Mouse (Mus musculus) heart, postnatal 0 days (tissue): Measurements from ENCODE around the gene Samd14. TPM values are rescaled to one million over a fixed set of nuclear protein-coding genes. Genes with fewer than 3 reads are reported as not detected.

Experiments used
- ATAC-seq: fragments of 200-750 bp; cut with Nextera tagmentation; 2 replicates; pipeline ENCODE4 v1.8.0; 2017; ENCODE audit warnings: low read depth, moderate number of reproducible peaks, moderate library complexity; ENCODE audit not compliant: insufficient read depth
- DNase-seq: peaks from one replicate; pipeline ENCODE4 v3.0.0-alpha.2; 2016; ENCODE audit warnings: low spot score
- H3K27ac ChIP-seq: fragments of 300-500 bp; sonication (generic); 2 replicates; pipeline ENCODE4 v1.5.1; 2014; ENCODE audit warnings: low read depth, mild to moderate bottlenecking
- H3K27me3 ChIP-seq: fragments of 300-500 bp; sonication (generic); 2 replicates; pipeline ENCODE4 v1.6.1; 2014; ENCODE audit warnings: low read length, mixed read lengths; ENCODE audit not compliant: control insufficient read depth, insufficient read depth
- H3K36me3 ChIP-seq: fragments of 300-500 bp; sonication (generic); replicated peaks from 2 replicates; pipeline ENCODE4 v1.6.1; 2014; ENCODE audit warnings: low read length, mixed read lengths; ENCODE audit not compliant: control insufficient read depth, insufficient read depth
- H3K4me1 ChIP-seq: fragments of 300-500 bp; sonication (generic); 2 replicates; pipeline ENCODE4 v1.6.1; 2014; ENCODE audit warnings: antibody characterized with exemption; ENCODE audit not compliant: control insufficient read depth, insufficient read depth
- H3K4me2 ChIP-seq: fragments of 300-500 bp; sonication (generic); 2 replicates; pipeline ENCODE4 v1.6.1; 2014; ENCODE audit warnings: low read depth, mild to moderate bottlenecking, low read length, moderate library complexity
- H3K4me3 ChIP-seq: fragments of 300-500 bp; sonication (generic); 2 replicates; pipeline ENCODE4 v1.5.1; 2014; ENCODE audit warnings: low read depth, low read length
- H3K9ac ChIP-seq: fragments of 300-500 bp; sonication (generic); replicated peaks from 2 replicates; pipeline ENCODE4 v1.6.1; 2014; ENCODE audit warnings: low read depth, low read length, mixed read lengths
- H3K9me3 ChIP-seq: fragments of 300-500 bp; sonication (generic); replicated peaks from 2 replicates; pipeline ENCODE4 v1.6.1; 2016; ENCODE audit warnings: low read length; ENCODE audit not compliant: control insufficient read depth
- CTCF ChIP-seq: IDR thresholded peaks from 2 replicates; pipeline ENCODE4 v1.5.1; 2016; ENCODE audit warnings: antibody characterized with exemption, control low read depth, low read depth
- EP300 ChIP-seq: IDR thresholded peaks from 2 replicates; pipeline ENCODE4 v1.6.1; 2016; ENCODE audit warnings: antibody characterized with exemption, low read depth
- WGBS: fragments of 180-500 bp; shearing (Covaris S2); extraction: QIAGEN DNeasy Blood & Tissue Kit; methylation state at CpG from one replicate; pipeline ENCODE4 v1.1.7; 2014; 5-methylcytosine and 5-hydroxymethylcytosine counted together
- polyA plus RNA-seq: library from polyadenylated mRNA; unstranded; fragments of >200 nt; fragmentation: Nextera tagmentation; extraction: Ambion mirVana; gene quantifications from 2 replicates; pipeline ENCODE4 v1.2.1, GENCODE M21; 2015
- total RNA-seq: library from RNA; depleted of rRNA; stranded (reverse); fragments of >200 nt; gene quantifications from 2 replicates; pipeline ENCODE4 v1.2.3, GENCODE M21; 2014; ENCODE audit warnings: low replicate concordance

The Samd14 gene
- total and polyA plus RNA-seq, 2 experiments from 2014 or later = 4.8 to 6.2 TPM

GRCm38 (mm10) chr11:95001584-95002347 is 7.9 kb upstream of the Samd14 start:
- 81% methylated on average over 21 of the region's 21 CpGs for WGBS
- ATAC-seq (no peak), DNase-seq (no peak)
- H3K9me3 ChIP-seq = no peaks in the 10 kb centered on the region
- H3K27ac ChIP-seq = no peak overlapping the region
- H3K4me3 ChIP-seq = no peak overlapping the region
- no peak overlapping the region for H3K4me2 ChIP-seq
- no peaks in the 10 kb centered on the region for H3K27me3 ChIP-seq
- TF ChIP-seq EP300 (no peak), CTCF (no peak)
- peaks cover 69% of the 10 kb centered on the region for H3K36me3 ChIP-seq
- H3K4me1 ChIP-seq = peaks cover 16% of the 10 kb centered on the region
- no peak overlapping the region for H3K9ac ChIP-seq

GRCm38 (mm10) chr11:95002705-95003104 is 7.0 kb upstream of the Samd14 start:
- ATAC-seq = no peak
- 94% methylated on average over 8 of the region's 8 CpGs for WGBS
- H3K4me1 ChIP-seq = peaks cover 19% of the 10 kb centered on the region
- H3K9me3 ChIP-seq = no peaks in the 10 kb centered on the region
- no peaks in the 10 kb centered on the region for H3K27me3 ChIP-seq
- H3K4me2 ChIP-seq = no peak overlapping the region
- DNase-seq = no peak
- no peak overlapping the region for H3K4me3 ChIP-seq
- TF ChIP-seq EP300 (no peak), CTCF (no peak)
- peaks cover 60% of the 10 kb centered on the region for H3K36me3 ChIP-seq
- no peak overlapping the region for H3K27ac ChIP-seq
- no peak overlapping the region for H3K9ac ChIP-seq

GRCm38 (mm10) chr11:95004136-95004936 is 5.3 kb upstream of the Samd14 start:
- no peak for TF ChIP-seq EP300
- no peak for TF ChIP-seq CTCF
- Histone ChIP-seq H3K27me3 (no peaks in the 10 kb centered on the region), H3K9me3 (no peaks in the 10 kb centered on the region), H3K9ac (no peak overlapping the region), H3K36me3 (peaks cover 45% of the 10 kb centered on the region), H3K4me3 (no peak overlapping the region), H3K4me1 (peaks cover 28% of the 10 kb centered on the region), H3K27ac (peak overlapping the region; percentile 43), H3K4me2 (no peak overlapping the region)
- 75% methylated on average over 12 of the region's 12 CpGs for WGBS
- ATAC-seq = no peak
- no peak for DNase-seq

- 59% methylated on average over 6 of the region's 6 CpGs for WGBS
- no peaks in the 10 kb centered on the region for H3K9me3 ChIP-seq
- no peak for DNase-seq
- ATAC-seq = no peak
- H3K4me2 ChIP-seq = no peak overlapping the region
- H3K4me1 ChIP-seq = peaks cover 30% of the 10 kb centered on the region
- TF ChIP-seq EP300 = no peak
- TF ChIP-seq CTCF = no peak
- H3K4me3 ChIP-seq = no peak overlapping the region
- peak overlapping the region; percentile 43 for H3K27ac ChIP-seq
- peaks cover 40% of the 10 kb centered on the region for H3K36me3 ChIP-seq
- H3K9ac ChIP-seq = no peak overlapping the region
- H3K27me3 ChIP-seq = no peaks in the 10 kb centered on the region
These were observed 4.8 kb upstream of the Samd14 start for GRCm38 (mm10) chr11:95004937-95005198.

GRCm38 (mm10) chr11:95006038-95006437 is 3.6 kb upstream of the Samd14 start:
- Histone ChIP-seq H3K4me1 (peaks cover 26% of the 10 kb centered on the region), H3K27ac (no peak overlapping the region), H3K36me3 (peaks cover 34% of the 10 kb centered on the region), H3K9ac (0 out of 2 replicates have a peak overlapping the region, but pooled peaks have one; percentile 51), H3K4me2 (peak overlapping the region; percentile 80), H3K9me3 (no peaks in the 10 kb centered on the region), H3K4me3 (peak overlapping the region; percentile 47; the same call in 1 of the 2 replicates), H3K27me3 (no peaks in the 10 kb centered on the region)
- no peak for DNase-seq
- ATAC-seq = no peak
- TF ChIP-seq CTCF (no peak), EP300 (no peak)
- WGBS = 44% methylated on average over 4 of the region's 4 CpGs
